Mouse (Mus musculus) E14TG2a.4 (cell line): ENCODE measurements around the gene Wipf1.

Source experiments
- CTCF ChIP-seq: conservative IDR thresholded peaks from 2 replicates; pipeline ENCODE4 v1.5.1; 2014; ENCODE audit warnings: low read length
- POU5F1 ChIP-seq: IDR thresholded peaks from 2 replicates; pipeline ENCODE4 v1.6.1; 2014; ENCODE audit warnings: low read length, borderline replicate concordance

GRCm38 (mm10) chr2:73530487-73530886 lies 953 bp upstream of the Wipf1 start:
- TF ChIP-seq CTCF: no peak
- no peak for TF ChIP-seq POU5F1
